Mouse (Mus musculus) mouse trophoblast stem cell (cell line): ENCODE measurements around the gene Rims4.

Experiments
- in situ Hi-C, 2 experiments: fragments of 300-500 bp; cut with MseI, MboI; formaldehyde crosslinking; loops; 2 replicates in 1 of 2; 3 replicates in 1 of 2; pipeline ENCODE4 v1.15.1; 2025

Gene Rims4

DNA sequence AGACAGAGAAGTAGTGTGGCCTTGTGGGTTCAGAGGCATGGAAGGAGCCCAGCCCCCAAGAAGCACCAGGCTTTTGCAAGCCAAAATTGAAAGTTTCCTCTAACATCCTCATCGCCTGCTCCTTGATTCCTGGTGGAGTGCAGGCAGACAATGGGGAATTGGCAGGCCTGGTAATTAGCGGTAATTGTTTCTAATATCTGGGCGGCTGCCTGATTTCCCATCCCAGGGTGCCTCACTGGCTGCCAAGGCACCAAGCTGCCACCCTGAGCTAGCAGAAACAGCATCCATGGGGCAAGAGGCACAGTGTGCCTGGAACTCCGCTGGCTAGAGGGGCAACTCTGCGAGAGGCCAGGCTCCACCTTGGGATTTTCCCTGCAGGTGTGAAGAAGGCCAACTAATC lies 48.7 kb downstream of the Rims4 start:
- in situ Hi-C loops: no loop called here

DNA sequence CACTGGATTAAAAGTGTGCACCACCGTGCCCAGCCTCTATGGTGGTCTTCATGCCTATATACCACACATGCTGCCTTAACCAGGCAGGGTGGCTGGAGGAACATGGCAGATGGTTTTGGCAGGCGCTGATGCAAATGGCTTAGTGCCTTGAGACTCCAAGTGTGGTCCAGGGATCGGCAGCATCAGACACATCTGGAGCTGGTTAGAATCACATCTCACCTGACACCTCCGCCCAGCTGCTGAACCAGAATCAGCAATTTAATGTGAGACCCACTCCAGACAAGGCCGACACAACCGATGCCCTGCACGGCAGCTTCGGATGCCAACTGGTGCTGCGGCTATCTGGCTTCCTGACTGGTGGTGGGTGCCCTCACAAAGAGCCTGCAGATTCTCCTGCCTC lies 52.4 kb downstream of the Rims4 start:
- in situ Hi-C loops: no loop called here

DNA sequence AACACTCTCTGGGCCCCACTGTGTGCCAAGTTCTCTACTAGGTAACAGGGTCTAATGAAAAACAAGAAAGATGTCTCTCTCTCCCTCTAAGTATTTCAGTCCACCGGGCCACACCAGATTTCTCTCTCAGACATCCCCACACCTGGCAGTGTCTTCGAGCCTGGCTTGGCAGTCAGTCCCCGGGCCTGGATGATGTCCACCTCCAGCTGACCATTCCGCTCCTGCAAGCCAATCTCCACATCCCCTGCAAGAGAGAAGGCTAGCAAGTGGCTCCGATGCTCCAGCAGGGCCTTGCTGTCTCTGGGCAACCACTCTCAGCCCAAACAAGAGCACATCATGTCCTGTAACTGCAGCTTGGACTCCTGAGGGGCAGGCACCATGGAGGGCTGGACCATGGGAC lies 53.2 kb downstream of the Rims4 start:
- in situ Hi-C loops: no loop called here

DNA sequence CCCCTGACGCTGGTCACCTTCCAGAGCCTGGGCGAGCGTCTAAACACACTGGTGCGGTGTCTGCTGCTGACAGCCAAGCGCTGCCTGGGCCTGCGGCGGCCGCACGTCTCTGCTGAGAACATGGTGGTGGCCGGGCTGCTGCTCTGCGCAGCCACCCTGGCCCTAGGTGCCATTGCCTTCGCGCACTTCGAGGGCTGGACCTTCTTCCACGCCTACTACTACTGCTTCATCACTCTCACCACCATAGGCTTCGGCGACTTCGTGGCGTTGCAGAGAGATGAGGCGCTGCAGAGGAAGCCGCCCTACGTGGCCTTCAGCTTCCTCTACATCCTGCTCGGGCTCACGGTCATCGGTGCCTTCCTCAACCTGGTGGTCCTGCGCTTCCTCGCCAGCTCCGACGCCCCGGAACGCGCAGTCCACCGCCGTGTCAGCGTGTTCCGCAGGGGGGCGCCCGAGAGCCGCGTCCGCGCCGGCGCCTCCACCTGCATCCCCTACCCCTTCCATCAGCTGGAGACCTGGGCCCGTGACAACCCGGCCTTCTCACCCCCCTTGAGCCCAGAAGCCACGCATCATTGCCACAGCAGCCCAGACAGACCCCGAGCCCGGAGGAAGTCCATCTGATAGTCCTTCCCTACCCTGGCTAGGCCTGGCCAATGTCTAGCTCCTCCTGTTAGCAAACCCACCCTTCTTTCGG lies 60.1 kb downstream of the Rims4 start:
- in situ Hi-C loops: no loop called here

DNA sequence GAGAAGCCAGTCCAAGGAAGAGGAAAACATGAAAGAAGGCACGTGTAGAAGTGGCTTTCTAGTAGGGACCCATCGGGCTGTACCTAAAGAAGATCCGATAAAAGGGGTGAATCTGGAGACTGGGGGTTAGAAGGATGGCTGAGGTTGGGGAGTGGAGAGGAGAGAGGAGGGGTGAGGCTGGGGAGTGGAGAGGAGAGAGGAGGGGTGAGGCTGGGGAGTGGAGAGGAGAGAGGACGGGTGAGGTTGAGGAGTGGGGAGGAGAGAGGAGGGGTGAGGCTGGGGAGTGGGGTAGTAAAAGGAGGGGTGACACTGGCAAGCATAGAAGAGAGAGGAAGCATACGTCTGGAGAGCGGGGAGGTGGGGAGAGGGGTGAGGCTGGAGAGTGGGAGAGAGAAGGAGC lies 61.2 kb downstream of the Rims4 start:
- in situ Hi-C loops: no loop called here

DNA sequence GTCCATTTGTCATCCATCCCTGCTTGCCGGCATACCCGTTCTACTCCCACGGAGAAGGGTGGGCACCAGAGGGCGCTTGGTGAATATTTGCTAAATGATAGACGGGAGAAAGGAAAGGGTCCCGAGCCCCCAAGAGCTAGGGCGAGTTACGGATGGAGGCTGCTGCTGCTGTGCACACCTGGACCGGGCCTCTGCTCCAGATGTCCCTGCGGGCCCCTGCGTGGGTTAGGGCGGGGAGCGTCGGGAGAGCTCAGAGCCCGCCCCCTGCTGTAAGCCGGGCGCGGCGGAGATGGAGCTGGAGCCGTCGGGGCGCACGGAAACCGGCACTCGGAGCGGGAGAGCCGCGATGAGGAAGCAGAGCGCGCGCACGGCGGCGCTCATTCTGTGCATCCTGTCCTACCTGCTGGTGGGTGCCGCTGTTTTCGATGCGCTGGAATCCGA lies 65.0 kb downstream of the Rims4 start, which contains the start of gene Kcnk15:
TSS of gene Kcnk15 (plus strand) at position 191 of the 441 bp plus-strand sequence.
- in situ Hi-C loops: no loop called here

DNA sequence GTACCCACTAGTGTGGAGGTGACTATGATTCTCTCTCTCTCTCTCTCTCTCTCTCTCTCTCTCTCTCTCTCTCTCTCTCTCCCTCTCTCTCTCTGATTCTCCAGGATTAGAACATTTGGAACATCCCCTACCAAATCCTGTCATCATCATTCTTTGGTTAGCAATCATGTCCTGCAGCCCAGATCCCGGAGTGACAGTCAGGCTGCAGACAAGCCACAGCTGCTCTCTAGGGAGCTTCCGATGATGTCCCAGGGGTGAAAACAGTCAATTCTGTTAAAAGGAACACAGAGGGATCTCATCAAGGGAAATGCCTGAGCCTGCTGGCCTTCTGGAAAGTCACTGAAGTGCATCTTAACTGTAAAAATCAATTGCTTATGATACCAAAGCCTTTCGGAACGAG lies 76.4 kb downstream of the Rims4 start:
- in situ Hi-C loops: no loop called here

DNA sequence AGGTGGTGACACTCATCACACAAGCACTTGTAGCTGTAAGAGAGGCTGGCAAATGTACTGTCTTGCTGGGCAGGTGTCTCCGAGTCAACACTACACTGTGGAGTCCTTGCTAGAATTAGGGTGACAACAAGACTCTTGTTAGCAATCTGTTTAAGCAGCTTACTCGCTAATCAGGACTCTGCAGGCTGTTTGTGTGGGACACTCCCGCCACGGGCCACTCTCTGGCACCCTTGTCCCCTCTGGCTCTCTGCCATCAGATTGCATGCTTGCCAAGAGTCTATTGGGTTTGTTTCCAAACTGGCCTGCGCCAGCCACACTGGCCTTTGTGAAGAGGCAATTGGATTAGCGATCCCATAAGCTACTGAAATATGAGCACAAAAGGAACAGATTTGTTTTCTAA lies 79.0 kb downstream of the Rims4 start:
- in situ Hi-C loops: no loop called here

DNA sequence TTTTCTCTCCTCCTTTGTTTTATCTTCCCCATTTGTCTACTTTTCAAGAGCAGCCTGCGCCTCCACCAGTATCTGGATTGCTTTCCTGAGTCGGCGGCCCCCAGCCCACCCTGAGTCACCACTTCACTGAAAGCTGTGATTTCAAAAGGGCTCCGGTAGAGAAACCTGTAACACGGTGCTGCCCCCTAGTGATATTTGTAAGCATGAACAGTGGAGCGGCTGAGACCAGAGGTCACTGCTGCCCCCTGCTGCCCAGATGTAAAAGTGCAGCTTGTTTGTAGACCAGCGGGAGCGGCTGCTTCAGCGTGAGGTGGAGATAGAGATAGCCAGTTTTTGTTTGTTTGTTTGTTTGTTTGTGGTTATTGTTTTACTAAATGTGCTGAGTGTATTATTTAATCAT lies 80.4 kb downstream of the Rims4 start:
- in situ Hi-C loops: no loop called here

DNA sequence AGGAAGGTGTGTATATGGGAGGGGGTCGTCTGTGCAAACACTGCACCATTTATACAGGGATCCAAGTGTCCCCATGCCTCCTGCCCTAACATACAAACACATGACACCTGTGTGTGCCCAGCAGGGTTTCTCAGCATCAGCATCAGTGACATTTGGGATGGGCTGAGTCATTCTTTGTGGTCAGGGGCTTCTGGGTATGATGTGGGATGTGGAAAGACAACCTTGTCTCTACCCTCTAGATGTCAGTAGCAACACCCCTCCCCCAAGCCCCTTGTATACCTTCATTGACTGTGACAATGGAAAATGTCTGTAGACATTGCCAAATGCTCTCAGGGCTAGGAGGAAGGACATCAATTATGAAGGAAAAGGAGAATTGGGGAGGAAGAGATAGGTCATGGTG lies 87.3 kb downstream of the Rims4 start:
- in situ Hi-C loops: no loop called here

DNA sequence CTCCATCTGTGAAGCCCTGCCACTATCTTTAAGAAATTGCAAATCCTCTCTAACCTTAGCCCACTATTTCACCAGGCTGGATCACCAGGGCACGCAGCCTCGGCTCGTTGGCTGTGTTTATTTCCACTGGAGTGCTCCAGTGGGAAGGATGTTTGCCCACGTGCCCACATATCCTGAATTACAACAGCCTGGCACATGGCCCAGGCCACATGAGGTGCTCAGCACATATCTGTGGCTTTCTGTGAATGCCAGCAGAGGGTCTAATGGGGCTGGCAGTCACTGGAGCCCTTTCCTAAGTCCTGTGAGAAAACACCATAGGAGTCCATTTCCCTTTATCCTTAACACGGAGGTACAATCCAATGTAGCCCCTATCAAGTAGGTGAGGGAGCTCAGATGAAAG lies 92.0 kb downstream of the Rims4 start:
- in situ Hi-C loops: no loop called here

DNA sequence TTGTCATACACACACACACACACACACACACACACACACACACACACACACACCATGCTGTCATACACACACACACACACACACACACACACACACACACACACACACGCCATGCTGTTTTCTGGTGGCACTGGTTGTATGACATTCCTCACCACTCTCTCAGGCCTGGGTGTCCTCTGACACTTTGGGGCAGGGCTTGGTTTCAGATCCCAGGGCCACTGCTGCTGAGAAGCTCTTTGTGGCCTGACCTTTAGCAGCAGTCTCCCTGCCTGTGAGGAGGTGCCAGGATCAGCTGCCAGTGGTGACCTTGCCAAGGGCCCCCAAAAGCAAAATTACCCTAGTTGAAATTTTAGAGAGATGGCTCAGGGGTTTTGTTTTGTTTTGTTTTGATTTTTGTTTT lies 92.6 kb downstream of the Rims4 start:
- in situ Hi-C loops: no loop called here

DNA sequence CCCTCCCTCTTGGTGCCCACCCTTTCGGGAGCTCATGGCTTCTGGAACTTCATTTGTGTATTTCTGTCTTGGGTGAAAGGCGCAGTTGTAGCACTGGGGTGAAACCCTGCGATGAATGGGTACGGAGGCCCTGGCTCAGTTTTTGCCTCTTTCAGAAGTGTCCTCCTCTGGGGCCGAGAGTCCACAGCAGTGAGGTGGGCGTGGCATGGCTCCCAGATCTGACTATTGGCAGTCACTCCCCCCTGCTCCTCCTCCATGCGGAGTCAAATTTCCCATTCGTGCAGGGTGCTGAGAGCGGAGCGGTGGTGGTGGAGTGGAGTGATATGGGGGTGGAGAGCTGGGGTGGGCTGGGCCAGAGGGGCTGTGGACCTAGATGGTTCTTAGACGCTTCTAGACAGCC lies 94.7 kb downstream of the Rims4 start:
- in situ Hi-C loops: no loop called here

DNA sequence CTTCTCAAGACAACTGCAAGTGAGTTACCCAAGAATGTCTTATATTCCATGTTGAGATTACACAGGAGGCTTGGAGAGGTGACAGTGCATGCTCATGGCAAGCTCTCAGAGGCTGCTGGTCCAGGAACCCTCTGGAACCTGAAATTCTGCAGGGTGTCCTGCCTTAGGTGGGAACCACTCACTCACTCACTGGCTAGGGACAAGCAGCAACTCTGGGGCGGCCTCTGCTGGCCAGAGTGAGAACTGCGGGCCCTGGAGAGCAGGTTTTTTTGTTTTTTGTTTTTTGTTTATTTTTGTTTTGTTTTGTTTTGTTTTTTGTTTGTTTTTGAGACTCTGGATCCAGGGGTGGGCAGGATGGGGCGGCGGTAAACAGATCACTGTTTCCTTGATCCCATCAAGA lies 95.2 kb downstream of the Rims4 start:
- in situ Hi-C loops: no loop called here

DNA sequence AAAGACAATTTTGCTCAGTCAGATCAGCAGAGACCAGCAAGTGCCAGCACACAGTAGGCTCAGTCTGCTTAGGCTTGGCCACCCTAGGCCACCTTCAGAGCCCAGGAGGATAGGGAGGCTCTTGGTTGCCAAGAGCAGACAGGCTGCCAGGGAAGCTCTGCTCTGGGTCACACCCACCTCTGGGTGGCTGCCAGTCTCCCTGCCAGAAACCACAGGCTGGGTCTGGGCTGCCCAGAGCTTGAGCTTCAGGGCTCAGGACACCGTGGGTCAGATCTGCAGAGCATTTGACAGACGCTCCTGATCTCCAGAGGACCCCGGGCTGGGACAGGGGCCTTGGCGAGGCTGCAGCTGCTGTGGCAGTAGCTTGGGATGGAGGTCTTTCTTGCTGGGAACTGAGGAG lies 97.9 kb downstream of the Rims4 start, which contains the start of gene Ccn5:
TSS of gene Ccn5 (plus strand) at position 255 of the 400 bp plus-strand sequence.
- in situ Hi-C loops: no loop called here

DNA sequence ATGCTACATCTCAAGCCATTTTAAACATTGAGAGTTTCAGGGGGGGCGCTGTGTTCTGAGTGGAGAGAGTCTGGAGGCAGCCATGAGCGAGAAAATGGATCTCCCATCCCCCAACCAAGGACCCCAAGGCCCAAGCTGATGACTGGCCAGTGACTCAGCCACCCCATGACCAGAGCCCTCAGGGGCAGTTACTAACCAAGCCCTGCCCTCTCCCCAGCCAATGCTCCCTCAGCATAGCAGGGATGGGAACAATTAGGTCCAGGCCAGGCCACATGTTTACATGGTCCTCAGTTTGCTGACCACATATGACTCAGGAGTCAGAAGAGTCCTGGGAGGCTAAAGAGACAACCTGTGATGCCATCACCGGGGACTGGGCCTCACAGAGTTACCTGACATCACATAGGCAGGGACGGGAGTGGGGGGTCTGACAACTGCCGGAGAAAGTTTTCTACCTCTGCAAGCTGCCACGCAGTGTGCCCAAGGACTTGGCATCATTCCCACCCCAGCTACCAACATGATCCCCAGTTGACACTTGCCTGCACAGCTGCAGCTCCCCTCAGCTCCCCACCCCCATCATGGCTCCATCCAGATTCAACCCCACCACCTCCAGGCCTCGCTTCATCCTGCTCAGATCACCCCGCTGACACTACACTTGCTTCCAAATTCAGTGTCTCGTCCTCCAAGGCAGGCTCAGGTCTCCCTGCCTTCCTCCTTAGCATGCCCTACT lies 103.6 kb downstream of the Rims4 start:
- in situ Hi-C loops: no loop called here

DNA sequence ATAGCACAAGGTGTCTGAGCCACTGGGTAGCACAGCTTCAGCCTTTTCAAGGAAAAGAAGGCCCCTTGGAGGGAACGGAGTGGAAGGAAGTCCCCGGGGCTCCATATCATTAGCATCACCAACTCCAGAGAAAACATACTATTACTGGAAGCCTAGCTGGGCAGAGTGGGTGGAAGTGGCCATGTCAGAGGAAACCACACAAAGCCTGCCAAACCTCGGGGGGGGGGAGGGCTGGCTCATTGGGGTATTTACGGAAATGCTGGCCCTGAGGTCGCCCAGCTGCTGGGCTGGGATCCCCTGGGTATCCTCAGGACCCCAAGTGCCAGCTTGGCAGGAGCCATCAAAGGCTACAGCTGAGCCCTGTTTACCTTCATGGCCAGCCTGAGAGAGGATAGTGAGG lies 105.4 kb downstream of the Rims4 start:
- in situ Hi-C loops: no loop called here
